9 mouse cellular contexts compared by ENCODE assay signal in genomic region chr5:28459456-28460225, GRCm38 (mm10). TPM values are rescaled to one million over a fixed set of nuclear protein-coding genes. Genes with fewer than 3 reads are reported as not detected.
A peak's percentile ranks its signal among the peaks of the same experiment; 100 is the strongest.
DNase-seq lines count a peak whose midpoint lies in the region; ATAC-seq and TF ChIP-seq lines count a peak whose summit lies in the region.
"Had no signal": no experiment of that assay in that cellular context is flagged by ENCODE, and none has a peak within 500 bp of the region (broad histone marks: within the 10 kb centered on the region; RNA-seq: fewer than 3 reads in every experiment).

No protein-coding gene starts in this region.

- H3K36me3 ChIP-seq in heart, embryonic 10.5 days: no peaks in the 10 kb centered on the region
- H3K36me3 ChIP-seq in forebrain, embryonic 14.5 days (ENCODE audit: control insufficient read depth, insufficient read depth, low read length): no peaks in the 10 kb centered on the region
- H3K36me3 ChIP-seq in neural tube, embryonic 13.5 days: no peaks in the 10 kb centered on the region

- no peak for TF ChIP-seq POLR2A in lung, adult 2 months (IDR thresholded peaks at IDR 0.05; ENCODE audit: borderline replicate concordance, extremely low read depth, low read depth, low read length)

- H3K4me3 ChIP-seq in heart, embryonic 10.5 days: peak overlapping the region; percentile 56
- H3K4me3 ChIP-seq in forebrain, embryonic 14.5 days (ENCODE audit: low read depth, low read length): peak overlapping the region; percentile 8; the same call in 1 of the 2 replicates
- no peak overlapping the region for H3K4me3 ChIP-seq in lung, adult 2 months (replicated peaks; ENCODE audit: extremely low read depth, low read depth, low read length)
- peak overlapping the region; percentile 10; the same call in 1 of the 2 replicates for H3K4me3 ChIP-seq in neural tube, embryonic 13.5 days

- intact Hi-C loops in heart, postnatal 10 days (cut with DNase I): loop anchor here (10.0 kb wide), 1 partner anchor 875 kb away; no protein-coding TSS in a partner anchor
- intact Hi-C loops in left cerebral cortex, postnatal 25 days (cut with DNase I): loop anchor here (10.0 kb wide), 2 partner anchors 395 to 875 kb away; no protein-coding TSS in a partner anchor

- H3K27me3 ChIP-seq in heart, embryonic 10.5 days (ENCODE audit: insufficient read depth, poor library complexity, severe bottlenecking): peaks cover 97% of the 10 kb centered on the region
- H3K27me3 ChIP-seq in forebrain, embryonic 14.5 days (replicated peaks; ENCODE audit: control insufficient read depth, insufficient read depth, low read length): peaks cover 85% of the 10 kb centered on the region
- peaks cover 98% of the 10 kb centered on the region for H3K27me3 ChIP-seq in neural tube, embryonic 13.5 days

- H3K27ac ChIP-seq in heart, embryonic 10.5 days: no peak overlapping the region
- no peak overlapping the region for H3K27ac ChIP-seq in forebrain, embryonic 14.5 days (ENCODE audit: low read depth, low read length)
- no peak overlapping the region for H3K27ac ChIP-seq in neural tube, embryonic 13.5 days (replicated peaks)

- 1% methylated on average over 41 of the region's 41 CpGs for WGBS in heart, embryonic 10.5 days
- WGBS in forebrain, embryonic 14.5 days: under 1% methylated on average over 41 of the region's 41 CpGs
- WGBS in lung, adult 2 months: 5% methylated on average over 41 of the region's 41 CpGs
- 2% methylated on average over 41 of the region's 41 CpGs for WGBS in neural tube, embryonic 13.5 days

- peaks cover 51% of the 10 kb centered on the region for H3K4me1 ChIP-seq in heart, embryonic 10.5 days
- peaks cover 14% of the 10 kb centered on the region for H3K4me1 ChIP-seq in forebrain, embryonic 14.5 days (ENCODE audit: control insufficient read depth, insufficient read depth, low read length)
- H3K4me1 ChIP-seq in lung, adult 2 months (ENCODE audit: control insufficient read depth, insufficient read depth, low read length): peaks cover 2% of the 10 kb centered on the region; the same call in 1 of the 2 replicates
- H3K4me1 ChIP-seq in neural tube, embryonic 13.5 days (replicated peaks): peaks cover 56% of the 10 kb centered on the region

- no peak for TF ChIP-seq CTCF in lung, adult 2 months (IDR thresholded peaks at IDR 0.05; ENCODE audit: insufficient read depth, low read length)

- H3K4me2 ChIP-seq in forebrain, embryonic 14.5 days (ENCODE audit: low read length): peak overlapping the region; percentile 59; the same call in 1 of the 2 replicates
- H3K4me2 ChIP-seq in neural tube, embryonic 13.5 days: peak overlapping the region; percentile 67

- no peak for ATAC-seq in forebrain, embryonic 14.5 days
- ATAC-seq in neural tube, embryonic 13.5 days (ENCODE audit: low read depth): 0 out of 2 replicates have a peak, but pooled peaks have one; percentile 15
- ATAC-seq in inflammation-experienced regulatory T-cells, adult 6 months: no peak

- H3K9me3 ChIP-seq in heart, embryonic 10.5 days: no peaks in the 10 kb centered on the region
- H3K9me3 ChIP-seq in forebrain, embryonic 14.5 days (replicated peaks; ENCODE audit: control insufficient read depth, low read length): no peaks in the 10 kb centered on the region
- no peaks in the 10 kb centered on the region for H3K9me3 ChIP-seq in neural tube, embryonic 13.5 days

- no peak overlapping the region for H3K9ac ChIP-seq in forebrain, embryonic 14.5 days (ENCODE audit: low read length)
- H3K9ac ChIP-seq in neural tube, embryonic 13.5 days: no peak overlapping the region

- no peak for DNase-seq in heart, embryonic 10.5 days (ENCODE audit: low spot score)
- DNase-seq in heart, postnatal 10 days: no peak
- peak; percentile 20 for DNase-seq in forebrain, embryonic 14.5 days (ENCODE audit: low spot score)
- DNase-seq in lung, adult 2 months: peak; percentile 71
- DNase-seq in left cerebral cortex, postnatal 25 days (ENCODE audit: low spot score in 2 of 2): no peak
- no peak for DNase-seq in left cerebral cortex, adult 11 months (ENCODE audit: low spot score)
- DNase-seq: layer of hippocampus, postnatal 36 days had no signal

RNA-seq across cellular contexts. Expression of gene Shh, which starts 7.4 kb away (rescaled TPM):
- 0.10 and 0.68 TPM in 2 replicates for polyA plus RNA-seq in heart, embryonic 10.5 days (2016; fragmentation: Nextera tagmentation; extraction: Ambion mirVana)
- not detected for total RNA-seq in heart, postnatal 10 days (2021)
- polyA plus RNA-seq in forebrain, embryonic 14.5 days (2014; fragmentation: Nextera tagmentation; extraction: Ambion mirVana): 0.70 and 0.84 TPM in 2 replicates
- 7.7 and 11.9 TPM in 2 replicates for polyA plus RNA-seq in lung, adult 2 months (2012; rRNA removed)
- polyA plus RNA-seq in neural tube, embryonic 13.5 days (2015; fragmentation: Nextera tagmentation; extraction: Ambion mirVana): 1.9 and 2.0 TPM in 2 replicates
- total RNA-seq in left cerebral cortex, postnatal 25 days (2021): 1 to 10 TPM; 3.1 to 3.5 TPM
- not detected for polyA plus RNA-seq in inflammation-experienced regulatory T-cells, adult 6 months (2017; shearing (Covaris generic))

Comparison
In these comparisons a context has a peak if more than half of its experiments do, and no peak if none do; other contexts are left out.
1. DNase-seq: peak in forebrain, embryonic 14.5 days (single experiment) and lung, adult 2 months (single experiment); none in heart, embryonic 10.5 days (single experiment), heart, postnatal 10 days (0 of 2), left cerebral cortex, postnatal 25 days (0 of 2) and left cerebral cortex, adult 11 months (single experiment).